In genomic region chrX:7919601-7920383, GRCm38 (mm10) we compare ENCODE assay signal across 8 mouse cellular contexts. TPM values are rescaled to one million over a fixed set of nuclear protein-coding genes. Genes with fewer than 3 reads are reported as not detected.
DNase-seq lines count a peak whose midpoint lies in the region; ATAC-seq and TF ChIP-seq lines count a peak whose summit lies in the region.

Gene Pcsk1n (plus strand): TSS chrX:7919822.

- H3K9ac ChIP-seq in heart, embryonic 16.5 days (ENCODE audit: low read length): no peak within 1 kb of the TSS

- H3K27me3 ChIP-seq in heart, embryonic 16.5 days (ENCODE audit: control insufficient read depth, insufficient read depth, low read length): peaks cover 54% of the 10 kb centered on the region

- H3K4me2 ChIP-seq in heart, embryonic 16.5 days (ENCODE audit: low read depth, low read length): peak within 1 kb of the TSS; percentile 18; the same call in 1 of the 2 replicates

- peaks cover 2% of the 10 kb centered on the region; the same call in 1 of the 2 replicates for H3K4me1 ChIP-seq in heart, embryonic 16.5 days (ENCODE audit: control insufficient read depth, insufficient read depth, low read length)
- H3K4me1 ChIP-seq in olfactory bulb, adult 2 months (ENCODE audit: control insufficient read depth, insufficient read depth, low read length): peaks cover 13% of the 10 kb centered on the region; the same call in 1 of the 2 replicates

- TF ChIP-seq CTCF in left cerebral cortex, adult 2 months (IDR thresholded peaks at IDR 0.05): no peak
- no peak for TF ChIP-seq CTCF in olfactory bulb, adult 2 months (IDR thresholded peaks at IDR 0.05; ENCODE audit: insufficient read depth, low read depth, low read length)

- no peak within 1 kb of the TSS for H3K27ac ChIP-seq in heart, embryonic 16.5 days (ENCODE audit: low read length)
- peak within 1 kb of the TSS; percentile 81 for H3K27ac ChIP-seq in left cerebral cortex, adult 2 months
- peak within 1 kb of the TSS; percentile 82 for H3K27ac ChIP-seq in olfactory bulb, adult 2 months (ENCODE audit: insufficient read depth, low read depth, low read length)

- ATAC-seq in heart, embryonic 16.5 days (replicated peaks; ENCODE audit: extremely low read depth, insufficient read depth, low FRiP score): no peak
- no peak for ATAC-seq in activated CD4-positive, CD25-positive, alpha-beta regulatory T cell, adult 4 months

- 13% methylated on average over 36 of the region's 40 CpGs for WGBS in heart, embryonic 16.5 days
- WGBS in olfactory bulb, adult 2 months: 19% methylated on average over 35 of the region's 40 CpGs

- H3K9me3 ChIP-seq in heart, embryonic 16.5 days (replicated peaks; ENCODE audit: control insufficient read depth, low read length): no peaks in the 10 kb centered on the region; the same call in 1 of the 2 replicates

- H3K36me3 ChIP-seq in heart, embryonic 16.5 days (ENCODE audit: control insufficient read depth, insufficient read depth): no peaks in the 10 kb centered on the region

- H3K4me3 ChIP-seq in heart, embryonic 16.5 days (ENCODE audit: low read length): 0 out of 2 replicates have a peak within 1 kb of the TSS, but pooled peaks have one; percentile 12
- H3K4me3 ChIP-seq in left cerebral cortex, adult 2 months: peak within 1 kb of the TSS; percentile 53
- H3K4me3 ChIP-seq in olfactory bulb, adult 2 months (ENCODE audit: insufficient read depth, low read depth, low read length): peak within 1 kb of the TSS; percentile 66

- DNase-seq in heart, postnatal 14 days: no peak
- DNase-seq in cerebellum, adult 8-10 months: peak; percentile 56
- DNase-seq in frontal cortex, adult 2 months (ENCODE audit: extremely low spot score in 1 of 2, low spot score in 1 of 2): peak in 1 of 2 experiments; percentile 41
- DNase-seq in left cerebral cortex, adult 2 months (ENCODE audit: extremely low spot score in 1 of 2, low spot score in 2 of 2): peak; percentile 40 to 46
- no peak for DNase-seq in gastrocnemius, postnatal 10 days

- intact Hi-C loops in heart, postnatal 14 days (cut with DNase I): loop anchor here (10.0 kb wide), 1 partner anchor 205 kb away; no protein-coding TSS in a partner anchor
- intact Hi-C loops in left cerebral cortex, adult 2 months (cut with DNase I): loop anchor here (5.0 to 10.0 kb wide), 2 partner anchors 98 to 185 kb away; partner anchors contain the start of gene Glod5

- TF ChIP-seq POLR2A in olfactory bulb, adult 2 months (IDR thresholded peaks at IDR 0.05; ENCODE audit: insufficient read depth, low read depth, low read length): peak; percentile 49; the same call in 1 of the 2 replicates

RNA-seq across cellular contexts. Expression of gene Pcsk1n, which starts in this region (rescaled TPM):
- polyA plus RNA-seq in heart, embryonic 16.5 days (2015; fragmentation: Nextera tagmentation; extraction: Ambion mirVana): 0.32 and 0.42 TPM in 2 replicates
- total RNA-seq in heart, postnatal 14 days (2021): not detected
- polyA plus RNA-seq in frontal cortex, adult 2 months (2012; rRNA removed): 456 and 602 TPM in 2 replicates
- 100 to 1,000 TPM; 463 to 503 TPM for total RNA-seq in left cerebral cortex, adult 2 months (2021)
- not detected in 2 replicates for polyA plus RNA-seq in olfactory bulb, adult 2 months (2012; ENCODE audit: insufficient read depth, insufficient read length, low replicate concordance, missing spikeins)
- not detected for polyA plus RNA-seq in activated CD4-positive, CD25-positive, alpha-beta regulatory T cell, adult 4 months (2017; shearing (Covaris generic))
- under 1 TPM; 0.16 to 0.52 TPM for total RNA-seq in gastrocnemius, postnatal 10 days (2021)

Comparison
In these comparisons a context has a peak if more than half of its experiments do, and no peak if none do; other contexts are left out.
1. RNA of gene Pcsk1n (total RNA-seq): 463 to 503 TPM in left cerebral cortex, adult 2 months; 0.16 to 0.52 TPM in gastrocnemius, postnatal 10 days and not detected in heart, postnatal 14 days; every median in the first group is over 100 times any median in the second.
2. H3K4me3 ChIP-seq: peak in every context shown above with its lines; median percentile 66 in olfactory bulb, adult 2 months; 53 in left cerebral cortex, adult 2 months; 12 in heart, embryonic 16.5 days.
3. DNase-seq: peak in cerebellum, adult 8-10 months (single experiment) and left cerebral cortex, adult 2 months (2 of 2); none in heart, postnatal 14 days (0 of 2) and gastrocnemius, postnatal 10 days (single experiment).